Mouse (Mus musculus) CH12.LX (cell line): Measurements from ENCODE around the gene 4930562C15Rik. TPM values are rescaled to one million over a fixed set of nuclear protein-coding genes. Genes with fewer than 3 reads are reported as not detected.

ENCODE experiments used
- DNase-seq: peaks from one replicate; pipeline ENCODE4 v3.0.0-alpha.2; 2013; ENCODE audit errors: extremely low read depth
- H3K27ac ChIP-seq: 2 replicates; pipeline ENCODE4 v1.5.1; 2012; ENCODE audit warnings: low read depth, mild to moderate bottlenecking, control low read depth, moderate library complexity; ENCODE audit not compliant: insufficient read depth
- H3K27me3 ChIP-seq: replicated peaks from 2 replicates; pipeline ENCODE3; 2012; ENCODE audit warnings: inconsistent platforms
- H3K36me3 ChIP-seq, 2 experiments: replicated peaks in 1 of 2; 2 replicates each; pipeline versions ENCODE3 to v1.6.1; 2012; ENCODE audit warnings: inconsistent platforms in 1 of 2, low read length in 1 of 2, mild to moderate bottlenecking in 1 of 2, mixed read lengths in 1 of 2, moderate library complexity in 1 of 2; ENCODE audit not compliant: control insufficient read depth in 1 of 2, insufficient read depth in 1 of 2
- H3K4me1 ChIP-seq, 2 experiments: 2 replicates each; pipeline ENCODE4 v1.6.1; 2012; ENCODE audit warnings: inconsistent platforms in 1 of 2, moderate library complexity in 1 of 2; ENCODE audit not compliant: insufficient read depth in 2 of 2, control insufficient read depth in 1 of 2
- H3K4me2 ChIP-seq: 2 replicates; pipeline ENCODE4 v1.6.1; 2012; ENCODE audit warnings: low read depth, mild to moderate bottlenecking, control low read depth; ENCODE audit not compliant: poor library complexity, insufficient read depth, severe bottlenecking
- H3K4me3 ChIP-seq, 3 experiments: fragments of 150-350 bp in 1 of 3; sonication (generic) in 1 of 3; replicated peaks in 1 of 3; 2 replicates each; pipeline versions ENCODE3 to v1.5.1; 2011 to 2012; ENCODE audit warnings: low read depth in 2 of 3, low read length in 2 of 3, mild to moderate bottlenecking in 2 of 3, moderate library complexity in 2 of 3, control low read depth in 1 of 3, improper control_type of control experiment in 1 of 3, inconsistent platforms in 1 of 3, mixed read lengths in 1 of 3; ENCODE audit not compliant: poor library complexity in 1 of 3
- H3K79me2 ChIP-seq: replicated peaks from 2 replicates; pipeline ENCODE4 v1.6.1; 2012; ENCODE audit warnings: mild to moderate bottlenecking, moderate library complexity; ENCODE audit not compliant: control insufficient read depth, poor library complexity, insufficient read depth, severe bottlenecking; ENCODE audit errors: extremely low read depth
- H3K9ac ChIP-seq: 2 replicates; pipeline ENCODE4 v1.6.1; 2012; ENCODE audit warnings: low read depth, mild to moderate bottlenecking, control low read depth, moderate library complexity; ENCODE audit not compliant: insufficient read depth
- H3K9me3 ChIP-seq: replicated peaks from 2 replicates; pipeline ENCODE3; 2012; ENCODE audit warnings: low read length, inconsistent platforms, mixed read lengths
- BHLHE40 ChIP-seq: IDR thresholded peaks from 2 replicates; pipeline ENCODE4 v1.6.1; 2011; ENCODE audit warnings: mild to moderate bottlenecking, low read depth, low read length, improper control_type of control experiment
- CHD1 ChIP-seq: IDR thresholded peaks from 2 replicates; pipeline ENCODE4 v1.6.1; 2012; ENCODE audit warnings: low read depth, low read length, improper control_type of control experiment, inconsistent platforms
- CTCF ChIP-seq, 2 experiments: IDR thresholded peaks in 1 of 2; conservative IDR thresholded peaks in 1 of 2; 2 replicates each; pipeline ENCODE4 v1.5.1; 2011 to 2012; ENCODE audit warnings: low read depth in 2 of 2, low read length in 2 of 2, improper control_type of control experiment in 1 of 2, inconsistent platforms in 1 of 2, mild to moderate bottlenecking in 1 of 2, moderate library complexity in 1 of 2
- E2F4 ChIP-seq: IDR thresholded peaks from 2 replicates; pipeline ENCODE4 v1.6.1; 2011; ENCODE audit warnings: low read depth, low read length, improper control_type of control experiment; ENCODE audit not compliant: insufficient replicate concordance
- ELF1 ChIP-seq: IDR thresholded peaks from 2 replicates; pipeline ENCODE4 v1.6.1; 2014; ENCODE audit warnings: low read depth, mild to moderate bottlenecking, inconsistent platforms, low read length, improper control_type of control experiment
- EP300 ChIP-seq: IDR thresholded peaks from 2 replicates; pipeline ENCODE4 v1.6.1; 2011; ENCODE audit warnings: low read length, improper control_type of control experiment
- IRF4 ChIP-seq: IDR thresholded peaks from 2 replicates; pipeline ENCODE4 v1.6.1; 2014; ENCODE audit warnings: low read depth, mild to moderate bottlenecking, inconsistent platforms, low read length, improper control_type of control experiment
- MAFK ChIP-seq: IDR thresholded peaks from 2 replicates; pipeline ENCODE4 v1.6.1; 2011; ENCODE audit warnings: low read length, improper control_type of control experiment; ENCODE audit not compliant: insufficient replicate concordance
- MAX ChIP-seq: IDR thresholded peaks from 2 replicates; pipeline ENCODE4 v1.6.1; 2011; ENCODE audit warnings: low read length, improper control_type of control experiment
- MXI1 ChIP-seq: IDR thresholded peaks from 2 replicates; pipeline ENCODE4 v1.6.1; 2011; ENCODE audit warnings: mild to moderate bottlenecking, low read depth, low read length, improper control_type of control experiment
- NELFE ChIP-seq: IDR thresholded peaks from 2 replicates; pipeline ENCODE4 v1.6.1; 2011; ENCODE audit warnings: low read depth, low read length, improper control_type of control experiment
- NRF1 ChIP-seq: IDR thresholded peaks from 2 replicates; pipeline ENCODE4 v1.6.1; 2014; ENCODE audit warnings: low read depth, mild to moderate bottlenecking, inconsistent platforms, low read length, improper control_type of control experiment, moderate library complexity
- POLR2A ChIP-seq: IDR thresholded peaks from 2 replicates; pipeline ENCODE4 v1.6.1; 2011; ENCODE audit warnings: low read depth, mild to moderate bottlenecking, improper control_type of control experiment, low read length
- POLR2AphosphoS2 ChIP-seq: IDR thresholded peaks from 2 replicates; pipeline ENCODE4 v1.6.1; 2011; ENCODE audit warnings: low read depth, low read length, improper control_type of control experiment
- RAD21 ChIP-seq: IDR thresholded peaks from 2 replicates; pipeline ENCODE4 v1.6.1; 2011; ENCODE audit warnings: low read depth, mild to moderate bottlenecking, low read length, improper control_type of control experiment, moderate library complexity
- SIN3A ChIP-seq: IDR thresholded peaks from 2 replicates; pipeline ENCODE4 v1.6.1; 2012; ENCODE audit warnings: low read length, improper control_type of control experiment, inconsistent platforms
- SMC3 ChIP-seq: IDR thresholded peaks from 2 replicates; pipeline ENCODE4 v1.6.1; 2011; ENCODE audit warnings: low read depth, low read length, improper control_type of control experiment
- TBP ChIP-seq: conservative IDR thresholded peaks from 2 replicates; pipeline ENCODE4 v1.6.1; 2011; ENCODE audit warnings: low read depth, low read length, improper control_type of control experiment
- TCF12 ChIP-seq: IDR thresholded peaks from 2 replicates; pipeline ENCODE4 v1.6.1; 2014; ENCODE audit warnings: low read depth, mild to moderate bottlenecking, inconsistent platforms, low read length, improper control_type of control experiment
- USF1 ChIP-seq: IDR thresholded peaks from 2 replicates; pipeline ENCODE4 v1.6.1; 2014; ENCODE audit warnings: low read depth, mild to moderate bottlenecking, inconsistent platforms, low read length, improper control_type of control experiment
- USF2 ChIP-seq: conservative IDR thresholded peaks from 2 replicates; pipeline ENCODE4 v1.6.1; 2011; ENCODE audit warnings: low read depth, low read length, improper control_type of control experiment
- ZKSCAN1 ChIP-seq: IDR thresholded peaks from 2 replicates; pipeline ENCODE4 v1.6.1; 2012; ENCODE audit warnings: low read depth, inconsistent platforms, low read length, improper control_type of control experiment, borderline replicate concordance
- ZMIZ1 ChIP-seq: IDR thresholded peaks from 2 replicates; pipeline ENCODE4 v1.6.1; 2012; ENCODE audit warnings: low read depth, mild to moderate bottlenecking, inconsistent platforms, low read length, improper control_type of control experiment
- dilution Hi-C: fragments of 300-500 bp; cut with MboI; formaldehyde crosslinking; loops from 2 replicates; pipeline ENCODE4 v1.14.3; 2020; ENCODE audit warnings: low sequenced_read_pairs; ENCODE audit not compliant: extremely low pct_unique_long_range_greater_than_20kb, extremely low pct_ligation_motif_present
- in situ Hi-C: fragments of 300-500 bp; cut with MboI; formaldehyde crosslinking; loops from 3 replicates; pipeline ENCODE4 v1.14.3; 2019; ENCODE audit warnings: low sequenced_read_pairs, low pct_ligation_motif_present, low pct_unique_long_range_greater_than_20kb, mixed read lengths
- polyA plus RNA-seq: library from polyadenylated mRNA; unstranded; fragments of >175 nt; gene quantifications from 2 replicates; pipeline ENCODE4 v1.2.1, GENCODE M21; 2012; ENCODE audit warnings: low read depth; ENCODE audit not compliant: insufficient read length
- total RNA-seq, 2 experiments: library from RNA; depleted of rRNA; stranded (reverse); fragments of 300-350 nt in 1 of 2; fragments of >200 nt in 1 of 2; gene quantifications; 2 replicates each; pipeline ENCODE4 v1.2.3; 2012 to 2014

Gene 4930562C15Rik
- total and polyA plus RNA-seq, 3 experiments, result 0.13 to 0.80 (median 0.20) TPM

DNA sequence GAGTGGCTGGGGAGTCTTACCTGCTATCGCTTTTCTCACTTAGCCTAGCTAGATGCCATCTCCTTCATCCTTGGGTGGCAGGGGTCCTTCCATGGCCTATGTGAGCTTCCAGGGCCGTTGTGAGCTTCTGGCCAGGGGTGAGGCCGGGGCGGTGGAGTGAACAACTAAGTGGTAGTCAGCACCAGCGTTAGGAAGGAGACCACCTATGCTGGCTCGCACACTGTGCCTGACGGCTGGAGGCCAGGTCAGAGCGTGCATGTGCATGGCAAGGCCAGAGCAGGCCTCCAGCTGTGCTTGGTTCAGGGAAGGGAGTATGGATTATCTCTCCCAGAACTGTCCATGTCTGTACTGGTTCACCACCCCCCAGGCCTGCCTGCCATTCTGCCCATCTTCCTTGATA is 28.5 kb downstream of the 4930562C15Rik start:
- TF ChIP-seq USF1 (no peak), SIN3A (no peak), RAD21 (no peak), USF2 (no peak), EP300 (no peak), SMC3 (no peak), TCF12 (no peak), NELFE (no peak), CHD1 (no peak), ZKSCAN1 (no peak), MAX (no peak), ELF1 (no peak), BHLHE40 (no peak), E2F4 (no peak), TBP (no peak), MAFK (no peak), POLR2AphosphoS2 (no peak), MXI1 (no peak)
- no peak overlapping the region for H3K9ac ChIP-seq
- DNase-seq, result no peak
- peaks cover 11 to 39% of the 10 kb centered on the region in 2 experiments for H3K4me1 ChIP-seq
- dilution Hi-C loops, result no loop called here
- H3K79me2 ChIP-seq, result no peaks in the 10 kb centered on the region
- H3K27me3 ChIP-seq, result no peaks in the 10 kb centered on the region
- H3K9me3 ChIP-seq, result no peaks in the 10 kb centered on the region
- H3K4me3 ChIP-seq, result no peak overlapping the region
- peaks cover 0 to 6% of the 10 kb centered on the region in 2 experiments for H3K36me3 ChIP-seq
- in situ Hi-C loops, result loop anchor here (25.0 kb wide), 1 partner anchor 101 kb away; no protein-coding TSS in a partner anchor
- no peak overlapping the region for H3K27ac ChIP-seq
- H3K4me2 ChIP-seq, result peak overlapping the region; percentile 14; the same call in 1 of the 2 replicates

DNA sequence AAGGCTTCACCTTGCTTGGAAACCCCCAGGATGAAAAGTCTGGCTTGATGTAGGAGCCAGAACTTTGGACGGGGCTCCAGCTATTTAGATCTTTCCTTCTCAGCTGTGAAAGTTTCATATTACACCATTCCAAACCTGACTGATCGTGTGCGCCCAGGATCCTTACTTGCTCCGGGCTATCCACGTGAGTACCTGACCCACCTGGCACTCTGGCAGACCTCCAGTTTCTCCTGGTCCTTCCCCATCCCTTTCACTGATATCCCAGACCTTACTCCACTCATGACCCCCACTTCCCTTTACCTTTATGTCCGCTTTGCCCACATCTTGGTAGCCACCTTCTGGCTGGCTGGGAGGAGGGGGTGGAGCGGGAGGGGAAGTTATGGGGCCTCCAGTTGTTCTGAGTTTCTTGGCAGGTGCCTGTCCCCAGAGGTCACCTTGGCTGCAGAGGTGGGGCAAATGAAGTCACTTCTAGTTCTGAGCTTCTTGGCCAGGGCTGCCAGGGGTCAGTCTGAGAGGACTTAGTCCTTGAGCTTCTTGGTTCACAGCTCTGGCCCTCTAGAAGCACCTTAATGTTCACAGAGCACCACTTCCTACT is 31.0 kb downstream of the 4930562C15Rik start:
- in situ Hi-C loops, result loop anchor here (25.0 kb wide), 1 partner anchor 104 kb away; no protein-coding TSS in a partner anchor
- Histone ChIP-seq H3K4me2 (no peak overlapping the region), H3K27me3 (no peaks in the 10 kb centered on the region), H3K4me1 (peaks cover 11 to 39% of the 10 kb centered on the region in 2 experiments), H3K27ac (no peak overlapping the region), H3K36me3 (peaks cover 4 to 29% of the 10 kb centered on the region in 2 experiments), H3K9me3 (no peaks in the 10 kb centered on the region), H3K79me2 (no peaks in the 10 kb centered on the region), H3K9ac (no peak overlapping the region), H3K4me3 (no peak overlapping the region)
- DNase-seq, result no peak
- dilution Hi-C loops, result no loop called here
- TF ChIP-seq IRF4 (no peak), MXI1 (no peak), POLR2A (no peak), CTCF (conservative IDR thresholded peaks at IDR 0.05 in 1 of 2, IDR thresholded peaks at IDR 0.05 in 1 of 2; ENCODE audit: low read depth in 2 of 2, low read length in 2 of 2) (no peak), MAX (no peak), ZMIZ1 (no peak), NRF1 (no peak)
